Mouse (Mus musculus): Measurements from ENCODE around the gene Rfwd3.

GRCm38 (mm10) chr8:111325222-111325790, 25.3 kb upstream of the Rfwd3 start:
- TF ChIP-seq CTCF (IDR thresholded peaks at IDR 0.05; ENCODE audit: control insufficient read depth, insufficient read depth, low read length) (no peak), POLR2A (IDR thresholded peaks at IDR 0.05; ENCODE audit: borderline replicate concordance, control insufficient read depth, low read depth, low read length) (no peak)

Measured in bone marrow, adult 2 months (tissue).